Mouse (Mus musculus): ENCODE results near the gene Mylk2. TPM values are rescaled to one million over a fixed set of nuclear protein-coding genes. Genes with fewer than 3 reads are reported as not detected.

Gene Mylk2
- polyA plus RNA-seq, 1 experiment from 2014 or later: 0.08 TPM

DNA sequence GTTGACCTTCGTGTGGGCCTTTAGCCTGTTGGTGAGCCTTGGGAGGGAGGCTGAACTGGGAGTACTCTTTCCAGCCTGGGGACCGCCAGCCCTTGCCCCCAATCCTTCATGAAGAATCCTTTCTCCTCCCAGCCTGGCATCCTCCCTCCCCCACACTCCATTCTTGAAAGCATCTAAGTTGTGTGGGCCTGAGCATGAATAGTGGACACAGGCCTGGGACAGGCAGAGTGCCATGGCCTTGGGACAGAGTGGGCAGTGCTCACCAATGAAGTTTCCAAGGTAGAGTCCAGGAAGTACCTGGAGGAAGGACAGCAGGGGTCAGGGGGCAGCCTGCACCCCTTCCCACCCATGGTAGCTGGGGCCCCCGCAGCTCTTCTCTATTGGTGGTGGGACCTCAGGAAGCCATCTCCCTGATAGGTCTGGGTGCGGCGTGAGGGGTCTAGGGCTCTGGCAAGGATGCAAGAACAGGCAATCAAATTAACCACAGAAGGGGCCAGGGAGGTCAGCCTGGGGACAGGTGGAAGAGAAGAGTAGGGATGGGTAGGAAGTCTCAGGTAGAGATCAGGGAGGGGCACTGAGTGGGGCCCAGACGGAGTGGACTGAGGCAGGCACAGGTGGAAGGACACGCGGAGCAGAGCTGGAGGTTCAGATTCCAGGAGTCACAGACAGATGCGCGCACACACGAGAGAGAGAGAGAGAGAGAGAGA is 39.4 kb downstream of the Mylk2 start:
- H3K27ac ChIP-seq (replicated peaks; ENCODE audit: low read depth, low read length): no peak overlapping the region
- H3K4me3 ChIP-seq (ENCODE audit: low read depth, low read length): peak overlapping the region; percentile 69
- DNase-seq (ENCODE audit: low spot score) (no peak), ATAC-seq (replicated peaks; ENCODE audit: insufficient number of reproducible peaks, low FRiP score, low TSS enrichment, low read depth) (no peak)
- H3K27me3 ChIP-seq (ENCODE audit: control insufficient read depth, insufficient read depth, low read length): peaks cover 15% of the 10 kb centered on the region
- peak overlapping the region; percentile 97 for H3K4me2 ChIP-seq (ENCODE audit: low read depth, low read length)
- H3K9me3 ChIP-seq (replicated peaks; ENCODE audit: control insufficient read depth, low read length): no peaks in the 10 kb centered on the region
- 39% methylated on average over 11 of the region's 11 CpGs for WGBS
- no peaks in the 10 kb centered on the region; the same call in 1 of the 2 replicates for H3K4me1 ChIP-seq (ENCODE audit: control insufficient read depth, insufficient read depth, low read length)
- no peaks in the 10 kb centered on the region for H3K36me3 ChIP-seq (replicated peaks; ENCODE audit: control insufficient read depth, insufficient read depth, low read depth, low read length)
- no peak overlapping the region for H3K9ac ChIP-seq (replicated peaks; ENCODE audit: low read length)

DNA sequence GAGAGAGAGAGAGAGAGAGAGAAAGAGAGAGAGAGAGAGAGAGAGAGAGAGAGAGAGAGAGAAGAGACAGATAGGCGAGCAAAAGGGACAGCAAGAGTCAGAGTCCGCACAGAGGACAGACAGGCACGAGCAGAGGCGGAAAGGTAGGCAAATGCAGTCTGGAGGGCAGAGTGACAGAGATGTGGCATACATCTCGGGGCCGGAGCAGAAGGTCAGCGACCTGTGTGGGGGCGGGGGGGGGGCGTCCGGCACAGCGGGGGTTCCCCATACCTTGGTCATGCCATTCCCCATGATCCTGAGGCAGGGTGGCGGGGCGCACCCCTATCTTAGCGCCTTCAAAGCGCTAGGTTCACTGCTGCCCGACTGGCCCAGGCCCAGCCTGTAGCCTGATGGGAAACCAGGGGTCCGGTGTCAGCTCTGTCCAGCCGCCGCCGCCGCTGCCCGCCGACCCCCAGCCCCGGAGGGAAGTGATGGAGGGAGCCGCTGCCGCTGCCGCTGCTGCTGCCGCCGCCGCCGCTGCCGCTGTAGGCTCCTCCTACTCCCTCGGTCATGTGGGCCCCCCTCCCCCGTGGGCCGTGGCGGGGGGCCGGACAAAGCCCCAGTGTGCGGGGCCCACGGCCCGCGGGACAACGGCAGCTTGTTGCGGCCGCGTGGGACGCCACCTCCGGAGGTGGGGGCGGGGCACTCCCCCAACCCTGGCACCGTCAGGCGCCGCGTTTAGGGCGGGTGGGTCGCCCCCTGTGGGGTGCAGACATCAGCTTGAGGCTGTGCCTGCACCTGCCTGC is 40.1 kb downstream of the Mylk2 start, which contains the start of gene Dusp15:
TSS of gene Dusp15 (minus strand) at position 634 of the 785 bp plus-strand sequence.
- Histone ChIP-seq H3K4me2 (ENCODE audit: low read depth, low read length) (peak within 1 kb of the TSS; percentile 97), H3K27me3 (ENCODE audit: control insufficient read depth, insufficient read depth, low read length) (peaks cover 15% of the 10 kb centered on the region), H3K36me3 (replicated peaks; ENCODE audit: control insufficient read depth, insufficient read depth, low read depth, low read length) (no peaks in the 10 kb centered on the region), H3K4me1 (ENCODE audit: control insufficient read depth, insufficient read depth, low read length) (no peaks in the 10 kb centered on the region; the same call in 1 of the 2 replicates), H3K9me3 (replicated peaks; ENCODE audit: control insufficient read depth, low read length) (no peaks in the 10 kb centered on the region), H3K27ac (replicated peaks; ENCODE audit: low read depth, low read length) (no peak within 1 kb of the TSS), H3K4me3 (ENCODE audit: low read depth, low read length) (peak within 1 kb of the TSS; percentile 69), H3K9ac (replicated peaks; ENCODE audit: low read length) (peak within 1 kb of the TSS; percentile 75)
- ATAC-seq (replicated peaks; ENCODE audit: insufficient number of reproducible peaks, low FRiP score, low TSS enrichment, low read depth) (peak; percentile 32; the same call in 1 of the 2 replicates), DNase-seq (ENCODE audit: low spot score) (peak; percentile 55)
- WGBS: 1% methylated on average over 39 of the region's 54 CpGs

DNA sequence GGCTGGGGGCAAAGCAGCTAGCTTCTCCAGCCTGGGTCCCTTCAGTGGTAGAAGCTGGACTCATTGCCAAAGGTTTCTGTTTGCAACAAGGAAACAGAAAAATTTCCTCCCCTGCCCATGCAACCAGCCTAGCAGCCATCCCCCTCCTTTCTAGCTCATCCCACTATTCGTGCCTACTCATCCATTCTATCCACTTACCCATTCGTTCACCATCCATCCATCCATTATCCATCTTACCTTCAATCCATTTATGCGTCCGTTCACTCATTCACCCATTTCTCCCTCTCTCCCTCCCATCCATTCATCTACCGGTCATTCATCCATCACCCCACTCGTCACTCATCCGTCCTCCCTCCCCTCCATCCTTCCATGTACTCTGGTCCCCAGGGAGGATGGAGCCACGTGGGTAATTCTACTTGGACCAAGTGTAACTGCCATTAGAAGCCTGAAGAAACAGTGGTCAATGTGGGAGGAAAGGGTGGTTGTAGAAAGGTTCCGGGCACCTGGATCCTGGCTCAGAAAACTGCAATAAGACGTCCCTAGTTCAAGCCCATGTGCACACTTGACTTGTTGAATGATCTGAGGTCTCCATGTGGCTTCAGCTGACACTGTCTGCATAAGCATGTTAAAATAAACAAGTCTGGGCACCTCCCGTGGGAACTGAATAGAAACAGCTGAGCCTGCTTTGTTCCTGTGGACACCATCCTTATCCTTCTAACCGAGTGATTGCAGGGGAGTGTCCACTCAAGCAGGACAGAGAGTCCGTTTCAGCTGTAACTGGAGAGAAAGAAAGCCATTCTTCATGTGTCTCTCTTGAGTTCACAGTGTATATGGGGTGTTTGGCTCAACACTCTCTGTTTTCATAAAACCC is 40.9 kb downstream of the Mylk2 start:
- ATAC-seq (replicated peaks; ENCODE audit: insufficient number of reproducible peaks, low FRiP score, low TSS enrichment, low read depth) (0 out of 2 replicates have a peak, but pooled peaks have one; percentile 26), DNase-seq (ENCODE audit: low spot score) (no peak)
- H3K36me3 ChIP-seq (replicated peaks; ENCODE audit: control insufficient read depth, insufficient read depth, low read depth, low read length): no peaks in the 10 kb centered on the region
- peak overlapping the region; percentile 69 for H3K4me3 ChIP-seq (ENCODE audit: low read depth, low read length)
- H3K27ac ChIP-seq (replicated peaks; ENCODE audit: low read depth, low read length): no peak overlapping the region
- H3K9ac ChIP-seq (replicated peaks; ENCODE audit: low read length): peak overlapping the region; percentile 75
- H3K4me2 ChIP-seq (ENCODE audit: low read depth, low read length): peak overlapping the region; percentile 97
- no peaks in the 10 kb centered on the region; the same call in 1 of the 2 replicates for H3K4me1 ChIP-seq (ENCODE audit: control insufficient read depth, insufficient read depth, low read length)
- peaks cover 15% of the 10 kb centered on the region for H3K27me3 ChIP-seq (ENCODE audit: control insufficient read depth, insufficient read depth, low read length)
- H3K9me3 ChIP-seq (replicated peaks; ENCODE audit: control insufficient read depth, low read length): no peaks in the 10 kb centered on the region
- WGBS: 17% methylated on average over 13 of the region's 13 CpGs

DNA sequence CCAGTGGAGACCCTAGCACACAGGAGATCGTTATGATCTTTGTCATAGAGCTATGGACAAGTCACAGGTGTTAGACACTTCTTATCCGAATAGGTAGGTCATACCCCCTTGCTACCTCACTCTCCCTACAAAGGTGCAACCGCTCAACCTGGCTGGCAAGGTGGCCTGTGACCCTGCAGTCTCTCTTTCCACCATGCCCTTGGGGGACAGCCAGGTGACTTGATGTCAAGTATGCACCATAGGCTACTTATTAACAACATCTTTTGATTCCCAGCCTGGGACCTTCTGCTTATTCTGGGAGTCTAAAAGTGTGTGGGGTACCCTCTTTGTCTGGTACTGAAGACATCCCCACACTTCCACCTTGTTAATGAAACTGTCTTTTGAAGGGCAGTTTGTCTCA is 47.0 kb downstream of the Mylk2 start:
- no peak for DNase-seq (ENCODE audit: low spot score)
- Histone ChIP-seq H3K27me3 (ENCODE audit: control insufficient read depth, insufficient read depth, low read length) (no peaks in the 10 kb centered on the region), H3K27ac (replicated peaks; ENCODE audit: low read depth, low read length) (no peak overlapping the region), H3K9ac (replicated peaks; ENCODE audit: low read length) (no peak overlapping the region), H3K4me1 (ENCODE audit: control insufficient read depth, insufficient read depth, low read length) (no peaks in the 10 kb centered on the region), H3K36me3 (replicated peaks; ENCODE audit: control insufficient read depth, insufficient read depth, low read depth, low read length) (no peaks in the 10 kb centered on the region), H3K9me3 (replicated peaks; ENCODE audit: control insufficient read depth, low read length) (no peaks in the 10 kb centered on the region), H3K4me2 (ENCODE audit: low read depth, low read length) (no peak overlapping the region), H3K4me3 (ENCODE audit: low read depth, low read length) (no peak overlapping the region)
- 79% methylated on average over 3 of the region's 3 CpGs for WGBS
- ATAC-seq (replicated peaks; ENCODE audit: insufficient number of reproducible peaks, low FRiP score, low TSS enrichment, low read depth): no peak

DNA sequence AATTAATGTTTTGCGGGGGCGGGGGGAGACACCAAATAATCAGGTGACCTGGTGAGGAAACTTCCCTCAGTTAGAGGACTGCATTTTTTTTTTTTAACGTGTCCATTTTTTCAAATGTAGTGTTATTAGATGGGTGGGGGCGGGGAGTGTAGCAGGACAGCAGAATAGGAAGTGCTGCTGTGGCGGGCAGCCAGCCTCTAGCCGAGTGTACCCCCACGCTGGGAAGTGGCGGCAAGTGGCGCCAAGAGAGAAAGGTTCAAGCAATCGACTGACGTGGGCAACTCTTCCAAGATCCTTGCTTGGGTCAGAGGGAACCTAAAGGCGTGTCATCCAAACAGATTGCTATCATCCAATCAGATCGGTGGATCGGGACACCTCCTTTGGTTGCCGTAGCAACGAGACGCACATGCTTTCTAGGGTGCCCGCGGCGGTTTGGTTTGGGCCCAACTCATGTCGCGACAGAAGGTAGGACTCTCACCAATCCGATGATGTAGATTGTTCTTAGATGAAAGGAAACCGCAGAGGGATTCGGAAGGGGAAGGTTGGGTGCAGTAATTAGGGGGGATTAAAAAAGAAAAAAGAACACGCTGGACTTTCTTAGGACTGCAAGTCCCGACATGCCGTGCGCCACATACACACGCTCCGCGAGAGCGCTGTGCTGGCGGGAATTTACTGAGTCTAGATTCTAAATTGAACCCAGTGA is 51.1 kb downstream of the Mylk2 start, which contains the start of gene Ttll9:
TSS of gene Ttll9 (plus strand) at position 395 of the 703 bp plus-strand sequence.
- no peak within 1 kb of the TSS for H3K27ac ChIP-seq (replicated peaks; ENCODE audit: low read depth, low read length)

DNA sequence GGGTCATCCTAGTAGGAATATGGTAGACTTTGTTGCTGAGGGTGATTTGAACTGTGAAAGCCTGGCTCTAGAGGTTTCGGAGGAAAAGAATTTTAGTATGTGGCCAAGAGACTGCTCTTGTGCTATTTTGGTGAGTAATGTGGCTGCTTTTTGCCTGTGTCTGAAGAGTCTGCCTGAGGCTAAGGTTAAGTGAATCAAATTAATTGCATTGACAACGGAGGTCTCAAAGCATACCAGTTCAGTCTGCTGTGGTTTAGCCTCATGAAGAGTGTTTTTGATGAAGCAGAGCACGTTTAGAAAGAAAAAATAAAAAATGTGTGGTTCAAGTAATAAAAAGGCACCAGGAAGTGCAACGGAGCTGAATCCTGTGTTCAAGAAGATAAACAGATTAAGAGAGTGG is 54.4 kb downstream of the Mylk2 start:
- Histone ChIP-seq H3K4me1 (ENCODE audit: control insufficient read depth, insufficient read depth, low read length) (no peaks in the 10 kb centered on the region), H3K27ac (replicated peaks; ENCODE audit: low read depth, low read length) (no peak overlapping the region), H3K9ac (replicated peaks; ENCODE audit: low read length) (no peak overlapping the region), H3K36me3 (replicated peaks; ENCODE audit: control insufficient read depth, insufficient read depth, low read depth, low read length) (no peaks in the 10 kb centered on the region), H3K4me3 (ENCODE audit: low read depth, low read length) (no peak overlapping the region), H3K27me3 (ENCODE audit: control insufficient read depth, insufficient read depth, low read length) (no peaks in the 10 kb centered on the region), H3K4me2 (ENCODE audit: low read depth, low read length) (no peak overlapping the region), H3K9me3 (replicated peaks; ENCODE audit: control insufficient read depth, low read length) (no peaks in the 10 kb centered on the region)
- DNase-seq (ENCODE audit: low spot score) (no peak), ATAC-seq (replicated peaks; ENCODE audit: insufficient number of reproducible peaks, low FRiP score, low TSS enrichment, low read depth) (no peak)
- 58% methylated on average over 4 of the region's 4 CpGs for whole genome bisulfite sequencing

More for the DNA sequence above, 51.1 kb downstream of the Mylk2 start, which contains the start of gene Ttll9:
- H3K4me3 ChIP-seq (ENCODE audit: low read depth, low read length): peak within 1 kb of the TSS; percentile 40
- peak within 1 kb of the TSS; percentile 47 for H3K9ac ChIP-seq (replicated peaks; ENCODE audit: low read length)
- H3K9me3 ChIP-seq (replicated peaks; ENCODE audit: control insufficient read depth, low read length): no peaks in the 10 kb centered on the region
- 1% methylated on average over 34 of the region's 34 CpGs for WGBS
- H3K4me1 ChIP-seq (ENCODE audit: control insufficient read depth, insufficient read depth, low read length): no peaks in the 10 kb centered on the region
- peak within 1 kb of the TSS; percentile 71 for H3K4me2 ChIP-seq (ENCODE audit: low read depth, low read length)
- H3K27me3 ChIP-seq (ENCODE audit: control insufficient read depth, insufficient read depth, low read length): no peaks in the 10 kb centered on the region
- DNase-seq (ENCODE audit: low spot score): peak; percentile 93
- no peaks in the 10 kb centered on the region for H3K36me3 ChIP-seq (replicated peaks; ENCODE audit: control insufficient read depth, insufficient read depth, low read depth, low read length)
- peak; percentile 86 for ATAC-seq (replicated peaks; ENCODE audit: insufficient number of reproducible peaks, low FRiP score, low TSS enrichment, low read depth)
